Mouse (Mus musculus) kidney, adult 2 months (tissue): ENCODE data around the gene Ddb2. TPM values are rescaled to one million over a fixed set of nuclear protein-coding genes. Genes with fewer than 3 reads are reported as not detected.
A peak's percentile ranks its signal among the peaks of the same experiment; 100 is the strongest.

Experiments used
- DNase-seq: peaks from one replicate; pipeline ENCODE4 v3.0.0; 2021
- H3K27ac ChIP-seq: fragments of 200-500 bp; 2 replicates; pipeline ENCODE4 v1.5.1; 2012; ENCODE audit warnings: low read depth, low read length, control low read depth, inconsistent platforms; ENCODE audit not compliant: insufficient read depth
- H3K27me3 ChIP-seq: fragments of 200-500 bp; replicated peaks from 2 replicates; pipeline ENCODE4 v1.6.1; 2012; ENCODE audit warnings: mild to moderate bottlenecking, moderate library complexity, low read length, inconsistent platforms; ENCODE audit not compliant: control insufficient read depth, insufficient read depth
- H3K36me3 ChIP-seq: fragments of 200-500 bp; 2 replicates; pipeline ENCODE4 v1.6.1; 2012; ENCODE audit warnings: mild to moderate bottlenecking, moderate library complexity, low read length, inconsistent platforms; ENCODE audit not compliant: control insufficient read depth, insufficient read depth
- H3K4me1 ChIP-seq: fragments of 200-500 bp; 2 replicates; pipeline ENCODE4 v1.6.1; 2011; ENCODE audit warnings: low read length; ENCODE audit not compliant: control insufficient read depth, insufficient read depth
- H3K4me3 ChIP-seq: fragments of 200-500 bp; 2 replicates; pipeline ENCODE4 v1.5.1; 2011; ENCODE audit warnings: mild to moderate bottlenecking, low read depth, low read length, control low read depth; ENCODE audit not compliant: insufficient read depth
- CTCF ChIP-seq: fragments of 200-500 bp; conservative IDR thresholded peaks from 2 replicates; pipeline ENCODE4 v1.5.1; 2011; ENCODE audit warnings: low read depth, mild to moderate bottlenecking, control low read depth, low read length, moderate library complexity, mixed read lengths; ENCODE audit not compliant: insufficient read depth, insufficient read length
- POLR2A ChIP-seq: fragments of 200-500 bp; IDR thresholded peaks from one replicate; pipeline ENCODE4 v1.6.1; 2011; ENCODE audit warnings: low read depth, low read length, control low read depth
- WGBS: fragments of 180-500 bp; shearing (Covaris S2); methylation state at CpG from one replicate; pipeline ENCODE4 v1.1.7; 2018; 5-methylcytosine and 5-hydroxymethylcytosine counted together
- polyA plus RNA-seq: library from polyadenylated mRNA; depleted of rRNA; stranded (reverse); fragments of >200 nt; gene quantifications from 2 replicates; pipeline ENCODE4 v1.2.3, GENCODE M21; 2012

The Ddb2 gene
- polyA plus RNA-seq, 1 experiment, result 11.7 TPM

DNA sequence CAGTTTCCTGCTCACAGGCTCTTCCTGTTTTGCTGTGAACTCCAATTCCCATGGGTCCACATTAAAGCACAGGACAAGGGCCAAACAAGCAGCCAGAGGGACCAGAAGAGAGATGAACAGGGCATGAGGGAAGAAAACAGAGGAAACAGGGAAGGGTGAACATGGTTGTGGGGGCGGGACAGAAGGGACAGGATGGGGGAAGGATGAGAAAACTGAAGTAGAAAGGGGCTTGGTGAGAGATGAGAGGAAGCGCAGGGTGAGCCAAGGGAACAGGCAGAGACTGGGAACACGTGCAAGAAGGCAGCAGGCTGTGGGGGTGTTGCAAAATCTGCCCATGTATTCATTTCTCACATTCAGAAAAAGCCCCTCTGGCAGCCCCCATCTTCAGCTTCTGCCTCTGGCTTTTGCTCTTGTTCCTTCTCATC is 40.2 kb downstream of the Ddb2 start:
- Histone ChIP-seq H3K4me3 (no peak overlapping the region), H3K27me3 (no peaks in the 10 kb centered on the region), H3K4me1 (peaks cover 4% of the 10 kb centered on the region; the same call in 1 of the 2 replicates), H3K27ac (peak overlapping the region; percentile 27; the same call in 1 of the 2 replicates), H3K36me3 (no peaks in the 10 kb centered on the region)
- WGBS, result 66% methylated on average over 3 of the region's 3 CpGs
- no peak for TF ChIP-seq CTCF
- peak; percentile 72 for DNase-seq

DNA sequence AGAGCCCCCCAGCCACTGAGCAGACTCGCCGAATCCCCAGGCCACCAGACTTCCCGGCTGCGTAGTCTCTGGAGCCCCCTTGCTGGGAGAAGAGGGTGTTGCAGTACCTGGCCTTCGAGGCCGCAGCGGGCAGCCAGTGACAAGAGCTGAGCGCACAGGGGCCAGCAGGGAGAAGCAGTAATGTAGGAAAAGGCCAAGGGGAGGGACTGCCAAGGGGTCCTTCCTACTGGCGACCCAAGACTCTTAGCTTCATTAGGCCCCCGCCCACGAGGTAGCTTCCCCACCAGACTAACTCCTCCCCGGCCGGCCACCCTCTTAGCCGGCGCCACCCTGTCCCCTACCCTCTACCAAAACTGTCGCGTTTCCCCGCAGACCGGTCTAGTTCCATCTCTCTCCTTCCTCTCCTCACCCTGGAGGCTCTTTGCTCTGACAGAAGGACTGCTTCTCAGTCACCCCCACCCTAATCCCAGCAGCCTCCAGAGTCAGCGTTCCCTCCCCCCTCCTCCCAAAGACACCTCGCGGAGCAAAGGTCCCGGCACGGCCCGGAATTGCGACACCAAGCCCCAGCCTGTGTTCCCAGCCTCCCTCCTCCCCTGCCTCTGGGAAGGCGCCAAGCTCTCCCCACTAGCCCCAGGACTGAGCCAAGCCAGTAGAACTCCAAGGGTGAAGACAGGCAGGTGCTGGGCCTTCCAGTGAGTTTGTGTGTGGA is 42.0 kb downstream of the Ddb2 start:
- TF ChIP-seq CTCF (peak; percentile 77), POLR2A (peak; percentile 12)
- Histone ChIP-seq H3K27me3 (no peaks in the 10 kb centered on the region), H3K36me3 (no peaks in the 10 kb centered on the region), H3K4me1 (peaks cover 4% of the 10 kb centered on the region; the same call in 1 of the 2 replicates), H3K27ac (peak overlapping the region; percentile 93), H3K4me3 (peak overlapping the region; percentile 83)
- DNase-seq, result peak; percentile 95
- WGBS, result 2% methylated on average over 27 of the region's 27 CpGs

- no peaks in the 10 kb centered on the region for H3K27me3 ChIP-seq
- no peak overlapping the region for H3K4me3 ChIP-seq
- TF ChIP-seq POLR2A (no peak), CTCF (no peak)
- no peak overlapping the region for H3K27ac ChIP-seq
- H3K4me1 ChIP-seq, result peaks cover 4% of the 10 kb centered on the region; the same call in 1 of the 2 replicates
- DNase-seq, result no peak
- 91% methylated on average over 16 of the region's 16 CpGs for WGBS
- H3K36me3 ChIP-seq, result no peaks in the 10 kb centered on the region
Observed at GRCm38 (mm10) chr2:91190501-91190900, 46.3 kb downstream of the Ddb2 start.

GRCm38 (mm10) chr2:91187431-91187830 is 49.4 kb downstream of the Ddb2 start:
- H3K4me1 ChIP-seq, result no peaks in the 10 kb centered on the region
- H3K27me3 ChIP-seq, result no peaks in the 10 kb centered on the region
- no peak for DNase-seq
- H3K27ac ChIP-seq, result no peak overlapping the region
- 52% methylated on average over 4 of the region's 4 CpGs for WGBS
- H3K4me3 ChIP-seq, result no peak overlapping the region
- TF ChIP-seq CTCF (no peak), POLR2A (no peak)
- no peaks in the 10 kb centered on the region for H3K36me3 ChIP-seq

GRCm38 (mm10) chr2:91186208-91186607 is 50.6 kb downstream of the Ddb2 start:
- DNase-seq, result no peak
- Histone ChIP-seq H3K27me3 (no peaks in the 10 kb centered on the region), H3K4me1 (peaks cover 4% of the 10 kb centered on the region; the same call in 1 of the 2 replicates), H3K36me3 (no peaks in the 10 kb centered on the region), H3K4me3 (no peak overlapping the region), H3K27ac (no peak overlapping the region)
- 68% methylated on average over 1 of the region's 1 CpGs for WGBS
- TF ChIP-seq CTCF (no peak), POLR2A (no peak)

- WGBS, result 62% methylated on average over 15 of the region's 15 CpGs
- H3K27me3 ChIP-seq, result no peaks in the 10 kb centered on the region
- H3K4me3 ChIP-seq, result peak within 1 kb of the TSS; percentile 52
- H3K4me1 ChIP-seq, result peaks cover 4% of the 10 kb centered on the region; the same call in 1 of the 2 replicates
- no peak for TF ChIP-seq CTCF
- TF ChIP-seq POLR2A, result no peak
- H3K27ac ChIP-seq, result peak within 1 kb of the TSS; percentile 68
- peak; percentile 54 for DNase-seq
- no peaks in the 10 kb centered on the region for H3K36me3 ChIP-seq
Observed at GRCm38 (mm10) chr2:91183711-91184405, 52.9 kb downstream of the Ddb2 start, which contains the start of gene Madd. TSS of gene Madd (minus strand) at chr2:91183837.

- H3K27me3 ChIP-seq, result no peaks in the 10 kb centered on the region
- peak overlapping the region; percentile 68 for H3K27ac ChIP-seq
- peak; percentile 97 for DNase-seq
- 0% methylated on average over 9 of the region's 9 CpGs for WGBS
- peak overlapping the region; percentile 52 for H3K4me3 ChIP-seq
- H3K4me1 ChIP-seq, result peaks cover 4% of the 10 kb centered on the region; the same call in 1 of the 2 replicates
- TF ChIP-seq POLR2A (no peak), CTCF (no peak)
- no peaks in the 10 kb centered on the region for H3K36me3 ChIP-seq
Observed at GRCm38 (mm10) chr2:91183148-91183513, 53.7 kb downstream of the Ddb2 start.
